Mouse (Mus musculus): ENCODE results near the gene Noc4l. TPM values are rescaled to one million over a fixed set of nuclear protein-coding genes. Genes with fewer than 3 reads are reported as not detected.

The Noc4l gene
- total and polyA plus RNA-seq, 3 experiments = 72.8 to 181 TPM; not detected in 1

DNA sequence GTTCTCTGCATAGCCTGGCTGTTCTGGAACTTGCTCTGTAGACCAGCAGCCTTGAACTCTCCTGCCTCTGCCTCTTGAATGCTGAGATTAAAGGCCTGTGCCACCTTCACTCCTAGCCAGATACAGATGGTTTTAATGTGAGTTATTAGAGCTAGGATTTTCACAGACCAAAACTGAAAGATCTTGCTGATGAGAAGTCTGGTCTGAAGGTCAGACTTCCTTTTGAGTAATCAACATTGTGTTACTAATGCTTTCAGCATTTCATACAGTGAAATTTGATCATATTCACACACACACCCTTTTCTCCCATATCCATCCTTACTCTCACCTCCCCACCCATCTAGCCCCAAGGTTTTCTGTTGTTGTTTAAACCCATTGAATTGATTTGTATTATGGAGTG is 6.5 kb upstream of the Noc4l start:
- no peaks in the 10 kb centered on the region for H3K9me3 ChIP-seq (replicated peaks; ENCODE audit: insufficient read depth, low read length)
- no peak overlapping the region for H3K9ac ChIP-seq (ENCODE audit: control insufficient read depth, low read depth, low read length, poor library complexity, severe bottlenecking)
- no peak for DNase-seq (ENCODE audit: low read depth, low spot score)
- no peaks in the 10 kb centered on the region for H3K4me1 ChIP-seq (ENCODE audit: control insufficient read depth in 1 of 2, insufficient read depth in 2 of 2, low read length in 2 of 2)
- H3K4me3 ChIP-seq (ENCODE audit: control insufficient read depth in 1 of 2, insufficient read depth in 1 of 2, low read depth in 2 of 2, low read length in 2 of 2) = no peak overlapping the region
- H3K36me3 ChIP-seq (ENCODE audit: control insufficient read depth in 1 of 2, insufficient read depth in 2 of 2, low read length in 2 of 2) = peaks cover 2 to 7% of the 10 kb centered on the region in 2 experiments; a peak in 2 of 4 replicates
- TF ChIP-seq USF2 (IDR thresholded peaks at IDR 0.05; ENCODE audit: borderline replicate concordance in 1 of 2, insufficient read depth in 1 of 2, low read depth in 1 of 2, low read length in 2 of 2) = no peak
- TF ChIP-seq ZMIZ1 (IDR thresholded peaks at IDR 0.05; ENCODE audit: low read depth, low read length) = no peak
- no peak for TF ChIP-seq TAL1 (IDR thresholded peaks at IDR 0.05; ENCODE audit: low read length)
- TF ChIP-seq TCF12 (IDR thresholded peaks at IDR 0.05; ENCODE audit: low read depth, low read length) = no peak
- no peak for TF ChIP-seq UBTF (IDR thresholded peaks at IDR 0.05; ENCODE audit: borderline replicate concordance, insufficient read depth, low read depth, low read length)
- TF ChIP-seq SMC3 (IDR thresholded peaks at IDR 0.05; ENCODE audit: low read depth, low read length) = no peak
- TF ChIP-seq ZNF384 (IDR thresholded peaks at IDR 0.05; ENCODE audit: low read depth, low read length) = no peak
- no peak for TF ChIP-seq ZC3H11A (IDR thresholded peaks at IDR 0.05; ENCODE audit: low read depth, low read length)
- no peak for TF ChIP-seq SIN3A (IDR thresholded peaks at IDR 0.05; ENCODE audit: low read length)
- no peak for TF ChIP-seq E2F4 (IDR thresholded peaks at IDR 0.05; ENCODE audit: borderline replicate concordance, low read depth, low read length)
- no peak for TF ChIP-seq EP300 (IDR thresholded peaks at IDR 0.05; ENCODE audit: low read depth in 1 of 2, low read length in 2 of 2)
- H3K27ac ChIP-seq (ENCODE audit: control insufficient read depth, low read depth, low read length) = no peak overlapping the region
- no peaks in the 10 kb centered on the region for H3K27me3 ChIP-seq (ENCODE audit: control insufficient read depth in 1 of 2, insufficient read depth in 2 of 2, low read length in 2 of 2)
- peaks cover 3% of the 10 kb centered on the region; the same call in 1 of the 2 replicates for H3K79me2 ChIP-seq (ENCODE audit: control insufficient read depth, insufficient read depth, low read length, poor library complexity)

DNA sequence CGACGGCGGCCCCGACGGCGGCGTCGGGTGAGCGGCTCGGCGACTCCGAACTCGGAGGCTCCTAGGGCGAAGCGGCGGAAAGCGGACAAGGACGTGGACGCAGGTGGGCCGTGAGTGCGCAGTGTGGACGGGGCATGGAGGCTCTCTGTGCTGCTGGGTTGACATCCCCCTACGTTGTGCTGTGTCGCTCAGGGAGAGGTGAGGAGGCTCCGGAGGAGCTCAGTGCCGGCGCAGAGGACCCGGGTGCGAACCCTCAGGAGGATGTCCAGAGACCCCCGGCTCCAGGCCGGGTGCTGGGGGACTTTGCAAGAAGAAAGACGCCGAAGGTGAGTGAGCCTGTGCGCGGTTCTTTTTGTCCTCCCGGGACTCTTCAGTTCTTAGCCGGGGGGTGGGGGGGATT is 469 bp upstream of the Noc4l start:
- H3K4me3 ChIP-seq (ENCODE audit: control insufficient read depth in 1 of 2, insufficient read depth in 1 of 2, low read depth in 2 of 2, low read length in 2 of 2) = peak overlapping the region; percentile 75 to 91
- H3K9ac ChIP-seq (ENCODE audit: control insufficient read depth, low read depth, low read length, poor library complexity, severe bottlenecking) = peak overlapping the region; percentile 88
- peaks cover 30% of the 10 kb centered on the region for H3K79me2 ChIP-seq (ENCODE audit: control insufficient read depth, insufficient read depth, low read length, poor library complexity)
- DNase-seq (ENCODE audit: low read depth, low spot score) = no peak
- no peaks in the 10 kb centered on the region for H3K27me3 ChIP-seq (ENCODE audit: control insufficient read depth in 1 of 2, insufficient read depth in 2 of 2, low read length in 2 of 2)
- no peak overlapping the region for H3K27ac ChIP-seq (ENCODE audit: control insufficient read depth, low read depth, low read length)
- H3K4me1 ChIP-seq (ENCODE audit: control insufficient read depth in 1 of 2, insufficient read depth in 2 of 2, low read length in 2 of 2) = peaks cover 0 to 11% of the 10 kb centered on the region in 2 experiments; a peak in 2 of 4 replicates
- TF ChIP-seq ETS1 (IDR thresholded peaks at IDR 0.05; ENCODE audit: low read depth, low read length) (no peak), ZC3H11A (IDR thresholded peaks at IDR 0.05; ENCODE audit: low read depth, low read length) (no peak), POLR2AphosphoS2 (IDR thresholded peaks at IDR 0.05; ENCODE audit: low read length) (no peak), NRF1 (IDR thresholded peaks at IDR 0.05; ENCODE audit: insufficient read depth, low read depth, low read length, poor library complexity, severe bottlenecking) (no peak), BHLHE40 (IDR thresholded peaks at IDR 0.05; ENCODE audit: borderline replicate concordance, low read depth, low read length) (no peak), GABPA (IDR thresholded peaks at IDR 0.05; ENCODE audit: low read depth, low read length) (no peak)
- peaks cover 5 to 10% of the 10 kb centered on the region in 2 experiments for H3K36me3 ChIP-seq (ENCODE audit: control insufficient read depth in 1 of 2, insufficient read depth in 2 of 2, low read length in 2 of 2)
- no peaks in the 10 kb centered on the region for H3K9me3 ChIP-seq (replicated peaks; ENCODE audit: insufficient read depth, low read length)
